Mouse (Mus musculus): ENCODE measurements around the gene Mbtps1.

- TF ChIP-seq EP300 (IDR thresholded peaks at IDR 0.05; ENCODE audit: insufficient read depth, low read depth, low read length) (no peak), CTCF (IDR thresholded peaks at IDR 0.05) (no peak)
Measured at GRCm38 (mm10) chr8:119575366-119575726, 16.8 kb upstream of the Mbtps1 start.

Data from heart, adult 2 months (tissue).